Mouse (Mus musculus) liver, postnatal 0 days (tissue): ENCODE results near the gene Slc13a5. TPM values are rescaled to one million over a fixed set of nuclear protein-coding genes. Genes with fewer than 3 reads are reported as not detected.

Experiments used
- ATAC-seq: fragments of 200-750 bp; cut with Nextera tagmentation; 2 replicates; pipeline ENCODE4 v1.8.0; 2017; ENCODE audit warnings: mild to moderate bottlenecking, moderate library complexity
- DNase-seq: peaks from one replicate; pipeline ENCODE4 v3.0.0-alpha.2; 2016
- H3K27ac ChIP-seq: fragments of 300-500 bp; sonication (generic); 2 replicates; pipeline ENCODE4 v1.5.1; 2014; ENCODE audit warnings: antibody characterized with exemption, moderate library complexity, mild to moderate bottlenecking, low read depth
- H3K27me3 ChIP-seq: fragments of 300-500 bp; sonication (generic); 2 replicates; pipeline ENCODE4 v1.6.1; 2014; ENCODE audit warnings: low read length, control low read depth, mixed read lengths; ENCODE audit not compliant: insufficient read depth
- H3K36me3 ChIP-seq: fragments of 300-500 bp; sonication (generic); replicated peaks from 2 replicates; pipeline ENCODE4 v1.6.1; 2014; ENCODE audit warnings: mild to moderate bottlenecking, control low read depth, low read length, moderate library complexity, mixed read lengths; ENCODE audit not compliant: insufficient read depth
- H3K4me1 ChIP-seq: fragments of 300-500 bp; sonication (generic); 2 replicates; pipeline ENCODE4 v1.6.1; 2014; ENCODE audit warnings: antibody characterized with exemption, mild to moderate bottlenecking, control low read depth; ENCODE audit not compliant: insufficient read depth
- H3K4me2 ChIP-seq: fragments of 300-500 bp; sonication (generic); 2 replicates; pipeline ENCODE4 v1.6.1; 2014; ENCODE audit warnings: low read depth, mild to moderate bottlenecking, low read length, moderate library complexity, mixed read lengths
- H3K4me3 ChIP-seq: fragments of 300-500 bp; sonication (generic); 2 replicates; pipeline ENCODE4 v1.5.1; 2014; ENCODE audit warnings: low read depth, low read length
- H3K9ac ChIP-seq: fragments of 300-500 bp; sonication (generic); replicated peaks from 2 replicates; pipeline ENCODE4 v1.6.1; 2014; ENCODE audit warnings: mild to moderate bottlenecking, moderate library complexity
- H3K9me3 ChIP-seq: fragments of 300-500 bp; sonication (generic); 2 replicates; pipeline ENCODE4 v1.6.1; 2016; ENCODE audit warnings: mild to moderate bottlenecking, control low read depth, low read length, mixed read lengths
- CTCF ChIP-seq: sonication (generic); IDR thresholded peaks from 2 replicates; pipeline ENCODE4 v1.5.1; 2016; ENCODE audit warnings: antibody characterized with exemption, low read depth
- EP300 ChIP-seq: IDR thresholded peaks from 2 replicates; pipeline ENCODE4 v1.6.1; 2016; ENCODE audit warnings: antibody characterized with exemption, low read depth, mild to moderate bottlenecking
- WGBS: fragments of 180-500 bp; shearing (Covaris S2); extraction: QIAGEN DNeasy Blood & Tissue Kit; methylation state at CpG from one replicate; pipeline ENCODE4 v1.1.7; 2014; ENCODE audit not compliant: insufficient replicate concordance; 5-methylcytosine and 5-hydroxymethylcytosine counted together
- polyA plus RNA-seq: library from polyadenylated mRNA; unstranded; fragments of >200 nt; fragmentation: Nextera tagmentation; extraction: Ambion mirVana; gene quantifications from 2 replicates; pipeline ENCODE4 v1.2.1, GENCODE M21; 2015

Slc13a5 gene
- polyA plus RNA-seq, 1 experiment from 2014 or later = not detected

DNA sequence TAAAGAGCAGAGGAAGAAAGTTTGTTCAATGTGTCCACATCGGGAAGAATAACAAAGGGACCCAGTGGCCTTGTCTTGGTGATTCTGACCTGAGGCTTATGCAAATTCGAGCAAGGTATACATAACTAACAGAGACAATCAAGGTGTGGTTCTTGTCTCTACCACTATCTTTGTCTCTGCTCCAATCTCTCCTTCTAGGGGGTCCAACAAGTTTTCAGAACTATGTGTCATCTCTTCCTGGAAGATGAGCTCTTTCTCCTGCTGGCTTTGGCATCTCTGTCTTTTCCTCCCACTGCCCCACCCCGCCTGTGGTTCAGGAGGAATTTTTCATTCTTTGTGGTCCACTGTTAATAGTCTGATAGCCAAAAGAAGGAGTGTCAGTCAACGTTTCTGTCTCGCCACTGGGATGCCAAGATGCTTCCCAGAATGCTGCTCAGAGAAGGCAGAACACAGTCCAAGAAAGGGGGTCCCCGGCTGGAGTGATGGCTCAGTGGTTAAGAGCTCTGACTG lies 19.0 kb upstream of the Slc13a5 start:
- Histone ChIP-seq H3K9me3 (no peaks in the 10 kb centered on the region; the same call in 1 of the 2 replicates), H3K4me2 (no peak overlapping the region), H3K36me3 (no peaks in the 10 kb centered on the region), H3K4me1 (no peaks in the 10 kb centered on the region), H3K27me3 (no peaks in the 10 kb centered on the region), H3K9ac (no peak overlapping the region), H3K4me3 (no peak overlapping the region), H3K27ac (no peak overlapping the region)
- ATAC-seq (no peak), DNase-seq (no peak)
- 60% methylated on average over 6 of the region's 6 CpGs for WGBS
- TF ChIP-seq EP300 (no peak), CTCF (no peak)

- H3K36me3 ChIP-seq = no peaks in the 10 kb centered on the region
- no peak overlapping the region for H3K9ac ChIP-seq
- DNase-seq = no peak
- H3K9me3 ChIP-seq = no peaks in the 10 kb centered on the region
- no peak overlapping the region for H3K27ac ChIP-seq
- 71% methylated on average over 14 of the region's 14 CpGs for WGBS
- H3K27me3 ChIP-seq = no peaks in the 10 kb centered on the region
- H3K4me2 ChIP-seq = no peak overlapping the region
- no peak overlapping the region for H3K4me3 ChIP-seq
- no peak for TF ChIP-seq EP300
- TF ChIP-seq CTCF = no peak
- no peak for ATAC-seq
- H3K4me1 ChIP-seq = no peaks in the 10 kb centered on the region
Measured at GRCm38 (mm10) chr11:72284532-72285182, 17.6 kb upstream of the Slc13a5 start.

DNA sequence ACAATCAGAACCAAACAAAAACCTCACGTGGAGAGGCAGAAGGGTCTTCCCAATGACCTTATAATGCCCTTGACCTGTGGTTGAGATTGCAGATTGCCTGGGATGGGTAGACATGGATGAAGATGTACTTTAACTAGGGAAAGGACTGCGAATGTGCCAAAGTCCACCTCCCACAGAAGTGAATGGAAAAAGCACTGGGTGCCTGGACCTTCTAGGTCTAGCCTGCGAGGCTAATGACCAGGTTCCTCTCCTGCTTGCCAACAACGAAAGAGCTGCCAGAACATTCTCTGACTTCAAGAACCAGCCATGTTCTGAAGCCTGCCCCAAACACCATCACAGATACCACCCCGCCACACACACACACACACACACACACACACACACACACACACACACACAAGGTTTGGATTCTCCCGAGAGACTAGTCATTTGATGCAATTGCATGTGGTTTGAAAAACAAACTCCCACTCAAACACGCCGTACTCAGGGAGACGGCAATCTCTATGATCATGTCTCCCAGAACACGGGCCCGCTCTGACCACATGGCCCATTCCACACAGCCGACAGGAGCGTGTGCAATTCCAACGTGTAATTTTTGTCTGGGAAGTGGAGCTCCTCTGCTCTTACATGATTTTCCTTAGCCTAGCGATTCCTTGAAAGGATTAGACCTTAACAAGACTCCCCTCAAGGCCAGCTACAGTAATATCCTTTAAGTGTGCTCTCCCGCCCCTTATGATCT lies 16.6 kb upstream of the Slc13a5 start:
- ATAC-seq (no peak), DNase-seq (no peak)
- Histone ChIP-seq H3K4me2 (no peak overlapping the region), H3K27ac (no peak overlapping the region), H3K4me1 (no peaks in the 10 kb centered on the region), H3K27me3 (no peaks in the 10 kb centered on the region), H3K9me3 (no peaks in the 10 kb centered on the region), H3K4me3 (no peak overlapping the region), H3K9ac (no peak overlapping the region), H3K36me3 (no peaks in the 10 kb centered on the region)
- WGBS = 83% methylated on average over 16 of the region's 16 CpGs
- no peak for TF ChIP-seq CTCF
- no peak for TF ChIP-seq EP300

GRCm38 (mm10) chr11:72281852-72282400 lies 14.9 kb upstream of the Slc13a5 start:
- Histone ChIP-seq H3K9ac (no peak overlapping the region), H3K4me2 (no peak overlapping the region), H3K27ac (no peak overlapping the region), H3K9me3 (no peaks in the 10 kb centered on the region), H3K27me3 (no peaks in the 10 kb centered on the region), H3K36me3 (no peaks in the 10 kb centered on the region), H3K4me3 (no peak overlapping the region), H3K4me1 (no peaks in the 10 kb centered on the region)
- DNase-seq (no peak), ATAC-seq (no peak)
- WGBS = 59% methylated on average over 5 of the region's 5 CpGs
- no peak for TF ChIP-seq CTCF
- no peak for TF ChIP-seq EP300

DNA sequence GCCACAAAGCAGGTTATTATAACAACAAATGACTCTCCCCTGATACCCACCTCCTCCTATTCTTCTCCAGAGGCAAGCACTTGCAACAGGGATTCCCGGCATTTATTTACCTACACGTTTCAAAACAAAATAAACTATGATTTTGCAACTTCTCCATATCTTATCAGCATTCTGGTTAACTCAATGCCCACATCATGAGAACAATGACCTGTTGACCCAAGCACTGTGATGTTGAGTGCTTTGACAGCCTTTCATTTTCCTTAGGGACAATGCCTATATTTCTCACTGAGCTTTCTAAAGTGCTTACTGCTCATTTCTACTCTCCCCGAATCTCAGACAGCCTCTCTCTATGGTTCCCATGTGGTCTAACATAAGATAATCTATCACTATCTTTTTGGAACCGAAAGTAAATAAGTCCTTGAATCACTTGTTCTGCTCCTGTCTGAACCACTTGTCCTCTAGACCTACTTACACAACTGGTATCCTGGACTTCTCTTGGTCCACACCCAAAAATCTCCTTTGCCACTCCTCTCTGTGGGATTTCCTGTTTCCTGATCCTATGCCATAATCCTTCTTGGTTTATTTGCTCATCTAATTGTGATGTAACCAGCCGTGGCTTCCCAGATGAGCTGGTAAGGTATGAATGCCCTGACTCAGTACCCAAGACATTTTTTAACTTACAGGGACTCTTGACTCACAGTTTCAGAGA lies 14.3 kb upstream of the Slc13a5 start:
- 54% methylated on average over 5 of the region's 5 CpGs for WGBS
- Histone ChIP-seq H3K4me2 (no peak overlapping the region), H3K27ac (no peak overlapping the region), H3K4me1 (no peaks in the 10 kb centered on the region), H3K9ac (no peak overlapping the region), H3K36me3 (no peaks in the 10 kb centered on the region), H3K4me3 (no peak overlapping the region), H3K9me3 (no peaks in the 10 kb centered on the region), H3K27me3 (no peaks in the 10 kb centered on the region)
- no peak for DNase-seq
- ATAC-seq = no peak
- no peak for TF ChIP-seq CTCF
- no peak for TF ChIP-seq EP300

- Histone ChIP-seq H3K9ac (no peak overlapping the region), H3K27me3 (peaks cover 5% of the 10 kb centered on the region; the same call in 1 of the 2 replicates), H3K4me3 (no peak overlapping the region), H3K27ac (no peak overlapping the region), H3K9me3 (no peaks in the 10 kb centered on the region), H3K4me1 (no peaks in the 10 kb centered on the region), H3K4me2 (no peak overlapping the region), H3K36me3 (no peaks in the 10 kb centered on the region)
- DNase-seq (no peak), ATAC-seq (no peak)
- 53% methylated on average over 3 of the region's 3 CpGs for WGBS
- TF ChIP-seq EP300 = no peak
- no peak for TF ChIP-seq CTCF
Measured at GRCm38 (mm10) chr11:72273341-72273740, 6.3 kb upstream of the Slc13a5 start.
